Mouse (Mus musculus) layer of hippocampus, adult 8-10 months (tissue): Measurements from ENCODE around the gene Prmt8. TPM values are rescaled to one million over a fixed set of nuclear protein-coding genes. Genes with fewer than 3 reads are reported as not detected.

Experiments
- DNase-seq, 2 experiments: peaks; one replicate each; pipeline ENCODE4 v3.0.0; 2022; ENCODE audit warnings: low spot score in 2 of 2
- total RNA-seq, 4 experiments: library from RNA; stranded (reverse); gene quantifications; 2 replicates each; pipeline ENCODE4 v1.2.4; 2022

Prmt8 gene
- total RNA-seq, 4 experiments from 2014 or later, result 53.6 to 55.1 (median 54.2) TPM

DNA sequence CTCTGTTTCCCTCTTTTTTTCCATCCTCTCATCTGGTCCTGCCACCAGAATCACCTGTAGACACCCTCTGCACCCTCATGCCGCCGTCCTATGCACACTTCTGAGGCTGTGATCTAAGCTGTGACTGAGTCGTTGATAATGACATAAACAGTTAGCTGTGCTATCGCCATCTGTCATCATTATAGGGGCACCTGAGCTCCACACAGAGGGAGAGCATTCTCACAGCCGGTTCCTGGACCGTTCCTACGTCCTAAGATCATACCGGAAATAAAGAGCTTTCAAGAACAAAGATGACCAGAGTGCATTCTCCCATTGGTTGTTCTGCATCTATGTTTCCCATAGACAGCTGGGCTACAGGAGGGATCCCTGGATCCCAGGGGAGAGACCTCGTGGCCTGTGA is 28.6 kb downstream of the Prmt8 start:
- DNase-seq, result no peak

DNA sequence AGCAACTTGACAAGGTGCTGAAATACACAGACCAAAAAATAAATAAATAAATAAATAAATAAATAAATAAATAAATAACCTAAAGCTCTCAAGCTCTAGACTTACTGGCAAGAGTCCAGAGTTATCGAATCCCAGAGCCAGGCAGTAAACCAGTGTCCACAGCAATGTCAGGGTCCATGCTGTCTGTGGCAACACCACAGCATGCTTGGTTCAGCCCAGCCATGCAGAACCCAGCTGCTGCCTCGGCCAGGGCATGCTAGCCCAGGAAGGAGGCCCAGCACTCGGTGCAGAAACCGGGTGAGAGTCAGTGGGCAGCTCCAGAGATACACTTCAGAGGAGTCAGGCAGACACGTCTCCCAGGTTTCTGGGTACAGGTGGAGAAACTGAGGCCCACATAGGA is 29.4 kb downstream of the Prmt8 start:
- no peak for DNase-seq

DNA sequence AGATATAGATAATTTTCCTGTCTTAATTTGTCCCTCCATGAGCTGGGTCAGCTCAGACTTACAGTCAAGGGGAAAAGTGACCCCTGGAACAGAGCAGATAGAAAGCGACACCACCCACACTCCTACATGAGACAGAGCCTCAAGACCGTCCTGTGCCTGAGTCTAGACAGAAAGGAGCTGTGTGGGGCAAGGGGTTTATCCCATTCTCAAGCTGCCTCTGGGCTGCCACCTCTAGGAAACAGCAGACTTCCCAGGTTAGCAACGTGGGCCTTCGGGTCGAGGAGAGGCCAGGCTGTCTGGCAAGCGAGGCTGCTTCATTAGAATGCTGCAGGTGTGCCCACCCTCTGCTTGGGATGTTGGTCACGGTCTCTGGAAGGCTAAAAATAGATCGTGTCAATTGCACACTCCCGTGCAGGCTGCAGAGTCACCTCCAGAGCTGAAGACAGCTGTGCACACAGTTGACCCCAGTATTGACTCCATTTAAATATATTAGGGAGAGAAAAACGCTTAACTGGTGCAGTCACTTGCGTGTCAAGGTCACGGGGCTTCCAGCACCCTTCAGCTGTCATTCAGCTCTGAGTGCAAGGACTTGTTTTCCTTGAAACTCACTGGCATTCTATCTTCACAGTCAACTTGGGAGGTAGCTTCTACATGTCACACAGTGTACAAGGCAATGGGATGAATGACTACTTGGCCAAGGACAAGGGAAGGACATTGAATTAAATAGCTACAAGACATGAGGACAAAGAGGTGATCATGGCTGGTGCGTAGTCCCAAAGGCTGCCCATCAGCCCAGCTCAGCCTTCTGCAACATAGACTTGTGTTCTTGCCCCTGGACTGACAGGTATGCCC is 33.9 kb downstream of the Prmt8 start:
- DNase-seq, result no peak

DNA sequence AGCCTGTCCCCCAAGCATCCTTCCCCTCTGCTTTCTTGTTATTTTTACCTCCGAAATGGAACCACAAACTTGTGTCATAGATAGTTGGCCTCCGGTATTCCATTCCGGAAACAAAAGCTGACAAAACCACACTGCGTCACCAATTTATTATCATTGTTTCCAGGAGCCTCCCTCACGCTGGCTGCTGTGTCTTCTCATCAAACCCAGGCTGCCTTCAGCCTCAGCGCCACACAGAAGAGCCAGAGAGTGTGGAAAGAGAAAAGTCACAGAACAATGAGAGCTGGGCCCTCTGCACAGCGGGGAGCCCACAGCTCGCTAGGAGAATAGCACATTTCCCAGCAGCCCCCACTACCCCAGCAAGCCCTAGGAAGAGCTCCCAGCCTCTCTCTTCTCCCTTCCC is 46.1 kb downstream of the Prmt8 start:
- no peak for DNase-seq

DNA sequence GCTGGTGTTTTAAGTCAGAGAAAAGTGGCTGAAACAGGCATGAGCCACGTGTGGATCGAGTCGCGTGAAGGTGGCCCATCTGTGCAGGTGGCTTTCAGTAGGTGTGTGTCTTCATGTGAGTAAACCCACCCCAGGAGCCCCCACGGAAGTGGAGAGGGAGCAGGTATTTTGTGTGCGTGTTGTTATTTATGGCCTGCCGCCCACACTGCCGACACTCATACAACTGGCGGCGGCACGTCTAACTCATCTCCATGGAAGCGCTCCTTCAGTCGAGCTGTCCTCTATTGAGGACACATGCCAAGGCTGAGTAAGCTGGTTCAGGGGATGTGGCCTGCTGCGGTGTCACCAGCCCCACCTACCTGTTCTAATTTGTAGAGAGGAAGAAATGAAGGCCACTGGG is 49.4 kb downstream of the Prmt8 start:
- peak; percentile 32 to 33 for DNase-seq

DNA sequence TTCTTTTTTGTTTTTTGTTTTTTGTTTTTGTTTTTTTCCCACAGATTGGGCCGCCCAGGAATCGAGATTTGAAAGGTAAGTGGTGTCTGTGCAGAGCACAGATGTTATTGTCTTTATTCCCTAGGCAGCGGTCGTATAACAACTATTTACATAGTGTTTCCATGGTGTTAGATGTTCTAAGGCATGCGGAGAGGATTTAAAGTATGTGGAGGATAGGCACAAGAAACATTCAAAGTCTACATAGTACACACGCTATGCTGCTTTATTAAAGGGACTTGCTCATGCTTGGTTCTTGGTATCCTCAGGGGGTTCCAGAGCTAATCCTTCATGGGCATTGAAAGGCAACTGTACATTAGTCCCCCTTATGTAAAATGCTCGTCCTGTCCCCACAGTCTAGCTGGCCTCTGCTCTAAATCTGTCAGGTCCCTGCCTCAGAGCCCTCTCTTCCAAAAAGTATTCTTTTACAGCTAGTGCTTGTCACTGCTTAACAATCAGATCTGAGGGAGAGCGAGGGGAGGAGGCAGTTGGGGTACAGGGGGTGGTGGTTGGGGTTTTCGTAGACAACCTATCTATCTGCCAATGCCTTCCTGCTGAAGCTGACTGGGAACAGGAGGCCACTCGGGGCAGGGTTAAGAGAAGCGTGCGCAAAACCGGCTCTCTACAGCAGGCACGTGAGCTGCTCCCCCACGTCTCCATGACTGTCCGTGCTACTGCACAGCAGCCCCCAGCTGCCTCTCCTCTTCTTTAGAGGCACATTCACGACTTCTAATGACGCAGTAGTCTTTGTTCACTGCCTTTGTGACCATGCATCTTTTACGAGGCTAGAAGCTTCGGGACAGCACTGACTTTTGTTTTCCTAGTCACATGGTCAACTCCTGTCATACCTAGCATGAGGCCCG is 51.8 kb downstream of the Prmt8 start:
- no peak for DNase-seq

DNA sequence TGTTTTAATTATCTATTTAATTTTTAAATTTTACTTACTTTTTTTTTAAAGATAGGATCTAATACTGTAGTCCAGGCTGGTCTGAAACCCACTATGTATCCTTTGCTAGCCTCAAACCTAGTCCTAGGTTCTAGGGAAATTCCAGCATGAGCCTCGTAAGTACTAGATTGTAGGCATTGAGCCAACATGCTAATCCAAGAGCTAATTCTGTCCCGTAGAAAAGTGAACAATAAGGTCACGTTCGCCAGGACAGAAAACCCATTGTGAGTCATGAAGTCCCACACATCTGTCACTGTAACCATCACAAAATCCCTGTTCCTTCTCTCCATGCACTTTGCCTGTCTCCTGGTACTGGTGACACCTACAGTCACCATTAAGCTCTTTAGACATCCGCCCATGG is 53.8 kb downstream of the Prmt8 start:
- DNase-seq, result no peak

DNA sequence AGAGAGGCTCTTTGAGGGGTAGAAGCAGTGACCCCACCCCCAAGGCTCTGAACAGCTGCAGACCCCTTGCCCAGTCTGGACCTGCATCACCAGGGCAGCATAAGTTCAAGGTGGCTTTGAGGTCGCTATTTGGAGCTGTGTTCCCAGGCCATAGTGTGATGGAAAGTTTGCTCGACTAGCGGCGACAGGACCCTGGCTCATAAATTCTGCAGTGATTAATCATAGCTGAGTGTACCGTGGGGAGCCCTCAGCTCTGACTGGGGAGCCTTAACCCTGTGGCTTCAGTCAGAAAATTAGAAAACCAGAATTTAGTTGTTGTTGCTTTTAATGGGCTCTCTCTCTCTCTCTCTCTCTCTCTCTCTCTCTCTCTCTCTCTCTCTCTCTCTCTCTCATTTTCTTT is 54.4 kb downstream of the Prmt8 start:
- no peak for DNase-seq

DNA sequence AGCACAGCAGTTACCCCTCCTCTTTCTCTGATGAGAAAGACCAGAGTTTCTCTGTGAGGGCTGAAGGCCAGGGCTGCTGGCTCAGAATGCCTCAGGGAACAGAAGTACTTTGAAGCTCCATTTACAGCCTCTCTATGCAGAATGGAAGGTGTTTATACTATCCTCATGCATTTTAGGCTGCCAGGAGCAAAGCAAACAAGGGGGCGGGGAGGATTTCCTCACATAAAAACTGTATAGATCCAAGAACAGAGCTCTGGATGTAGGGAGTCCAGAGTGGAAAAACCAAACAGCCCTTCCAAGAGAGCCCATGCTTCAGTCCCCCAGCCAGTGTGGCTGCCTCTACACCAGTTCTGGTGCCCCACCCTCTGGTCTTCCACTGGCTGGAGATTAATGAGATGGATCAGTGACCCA is 61.0 kb downstream of the Prmt8 start:
- no peak for DNase-seq

DNA sequence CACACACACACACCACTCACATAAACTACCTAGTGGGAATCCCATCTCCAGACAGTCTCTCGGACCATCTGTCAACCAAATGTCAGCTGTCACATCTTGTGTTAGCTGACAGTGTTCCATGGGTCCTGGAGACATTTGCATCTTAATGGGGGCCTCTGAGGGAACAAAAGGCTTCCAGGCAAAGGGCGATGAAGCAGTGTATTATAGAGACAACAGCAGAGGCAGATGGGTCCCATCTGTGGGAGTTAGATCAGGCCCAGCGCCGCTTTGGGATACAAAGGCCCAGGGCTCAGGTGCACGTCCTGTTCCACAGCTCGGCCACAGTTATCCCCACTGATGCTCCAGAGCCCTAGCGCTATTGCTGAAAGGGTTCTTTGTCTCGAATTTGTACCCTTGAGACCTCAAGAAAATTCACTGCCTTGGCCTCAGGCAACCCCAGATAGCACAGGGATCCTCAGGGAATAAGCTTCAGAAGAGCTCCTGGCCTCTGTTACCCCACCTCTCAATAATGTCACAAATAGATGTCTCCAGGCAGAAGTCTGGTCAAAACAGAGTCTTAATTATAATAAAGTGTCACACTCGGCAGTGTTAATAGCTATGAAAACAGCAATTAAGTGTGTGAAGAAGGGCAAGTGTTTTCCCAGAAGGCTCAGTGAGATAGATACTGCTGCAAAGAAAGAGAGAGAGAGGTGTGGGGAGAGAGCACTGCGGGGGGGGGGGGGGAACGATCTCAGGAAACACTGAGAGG is 68.1 kb downstream of the Prmt8 start:
- no peak for DNase-seq

DNA sequence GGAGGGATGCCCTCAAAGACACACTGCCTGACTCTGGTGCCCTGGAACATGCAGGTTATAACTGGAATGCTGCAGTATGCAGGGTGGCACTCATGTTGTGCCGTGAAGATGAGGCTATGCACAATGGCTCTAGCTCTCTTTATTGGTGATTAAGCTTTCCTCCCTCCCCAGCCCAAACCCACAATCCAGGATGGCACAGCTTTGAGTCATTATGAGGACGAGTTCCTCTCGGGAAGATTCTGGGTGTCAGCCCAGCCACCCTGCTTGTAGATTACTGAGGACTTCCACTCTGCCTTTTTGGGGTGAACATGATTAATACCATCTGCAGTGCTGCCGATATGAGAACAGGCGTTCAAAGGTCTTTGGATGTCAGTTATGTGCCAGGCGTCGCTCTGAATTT is 75.6 kb downstream of the Prmt8 start:
- DNase-seq, result peak in 1 of 2 experiments; percentile 19

DNA sequence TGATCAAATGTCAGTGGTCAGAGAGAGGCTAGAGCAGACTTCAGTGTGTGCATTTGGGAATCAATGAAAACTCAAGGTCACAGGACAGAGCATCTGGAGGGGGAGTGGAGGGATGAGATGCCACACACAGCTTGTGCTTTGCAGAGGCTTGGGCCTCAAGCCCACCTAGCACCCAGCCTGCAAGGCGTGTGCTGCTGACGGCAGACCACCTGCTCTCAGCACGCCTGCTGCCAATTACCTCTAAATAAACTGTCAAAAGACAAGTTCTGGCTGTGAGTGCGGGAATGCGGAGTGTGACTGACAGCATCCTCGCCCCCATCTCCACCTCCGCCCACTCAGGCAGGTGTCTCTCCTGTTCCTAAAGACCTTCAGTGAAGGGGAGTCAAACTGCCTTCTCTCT is 77.0 kb downstream of the Prmt8 start:
- DNase-seq, result peak in 1 of 2 experiments; percentile 24

DNA sequence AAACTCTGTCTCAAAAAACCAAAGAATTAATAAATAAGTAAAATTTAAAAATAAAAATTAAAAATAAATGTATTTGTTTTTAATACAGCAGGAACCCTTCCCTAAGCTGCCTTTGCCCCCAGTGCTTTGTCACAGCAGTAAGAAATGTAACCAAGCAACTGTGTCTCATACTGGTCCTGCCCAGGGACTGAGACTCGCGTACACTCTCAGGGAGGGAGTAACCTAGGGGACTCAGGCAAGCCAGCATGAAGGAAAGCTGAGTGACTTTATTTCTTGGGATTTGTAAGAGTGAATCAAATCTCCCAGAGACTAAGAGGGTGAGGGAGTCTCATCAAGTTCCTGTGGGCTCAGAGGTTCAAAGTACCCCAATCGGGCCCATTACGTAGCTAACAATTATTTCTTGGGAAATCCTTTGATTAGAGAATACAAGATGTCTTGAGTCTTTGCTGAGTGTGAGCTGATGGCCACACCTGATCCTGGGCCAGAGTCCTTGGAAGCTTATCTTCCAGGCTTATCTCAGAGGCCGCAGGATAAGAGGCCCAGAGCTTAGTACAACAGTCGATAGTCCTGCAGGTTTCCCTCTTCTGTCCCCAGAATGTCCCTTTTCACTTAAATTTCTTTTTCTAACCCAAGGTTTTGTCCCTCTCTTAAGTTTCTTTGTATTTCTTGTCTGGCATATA is 82.0 kb downstream of the Prmt8 start:
- DNase-seq, result no peak

DNA sequence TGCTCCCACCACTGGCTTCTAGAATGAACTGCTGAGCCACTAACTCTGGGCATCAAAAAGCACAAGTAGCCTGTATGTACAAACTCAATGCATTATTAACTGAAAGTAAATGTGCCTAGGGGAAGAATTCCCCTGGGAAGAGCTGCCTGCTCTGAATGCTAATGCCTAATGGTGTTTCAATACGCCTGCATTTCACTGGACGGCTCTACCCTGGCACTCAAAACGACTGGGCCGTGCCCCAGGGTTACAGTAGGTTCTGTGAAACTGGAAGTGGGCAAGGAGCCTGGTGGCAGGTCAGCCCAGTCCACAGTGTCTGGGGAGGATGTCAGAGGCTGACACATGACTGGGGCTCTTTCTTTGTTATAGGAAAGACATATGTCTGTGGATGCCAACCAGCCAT is 84.3 kb downstream of the Prmt8 start:
- no peak for DNase-seq

DNA sequence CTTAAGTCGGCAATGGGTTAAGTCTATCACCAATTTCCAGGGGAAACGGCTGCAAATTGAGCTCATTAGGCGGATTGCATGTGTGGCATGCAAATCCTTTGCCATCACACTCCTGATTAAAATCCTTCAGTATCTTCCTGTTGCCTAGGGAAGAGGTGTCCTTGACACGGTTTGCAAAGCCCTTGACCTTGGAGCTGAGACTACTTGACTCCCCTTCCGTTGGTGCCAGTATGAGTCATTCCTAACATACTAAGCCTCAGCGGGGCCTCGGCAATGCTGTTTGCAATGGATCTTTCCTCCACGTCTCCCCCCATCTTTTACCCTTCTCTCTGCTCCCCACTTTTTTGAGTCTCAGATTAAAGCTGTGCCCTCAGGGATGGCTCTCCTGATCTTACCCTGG is 85.7 kb downstream of the Prmt8 start:
- no peak for DNase-seq

DNA sequence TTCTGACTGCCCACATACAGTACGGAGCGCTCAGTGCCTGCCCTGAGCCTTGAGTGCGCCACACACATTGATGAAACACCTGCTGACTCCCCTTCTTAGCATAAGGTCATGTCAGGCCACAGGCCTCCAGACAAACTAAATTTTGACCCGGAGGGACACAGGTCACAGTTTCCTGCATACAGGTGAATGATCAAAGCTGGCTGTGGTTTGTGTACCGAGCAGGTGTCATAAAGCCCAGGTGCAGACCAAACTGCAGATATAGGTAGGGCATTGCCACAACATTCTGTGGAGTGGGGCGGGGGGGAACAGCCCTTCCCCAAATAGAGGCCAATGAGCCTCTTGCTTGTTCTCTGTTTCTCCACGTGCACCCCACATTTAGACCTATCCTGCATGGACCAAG is 88.5 kb downstream of the Prmt8 start:
- DNase-seq, result no peak

DNA sequence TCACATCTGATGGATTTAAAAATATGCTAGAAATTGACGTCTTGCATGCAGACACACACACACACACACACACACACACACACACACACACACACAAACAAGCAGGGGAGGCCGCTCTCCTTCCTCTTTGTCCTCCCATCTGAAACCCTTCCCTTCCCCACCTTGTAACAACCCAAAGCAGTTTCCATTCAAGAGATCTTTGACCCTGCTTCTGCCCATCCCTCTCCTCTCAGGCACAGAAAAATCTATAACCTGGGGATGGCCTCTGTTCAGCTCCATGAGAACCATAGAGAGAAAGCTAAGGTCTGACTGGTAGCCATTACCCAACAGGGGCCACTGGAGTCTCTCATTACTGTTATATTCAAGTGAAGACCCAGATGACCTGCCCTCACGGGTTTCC is 90.3 kb downstream of the Prmt8 start:
- no peak for DNase-seq

DNA sequence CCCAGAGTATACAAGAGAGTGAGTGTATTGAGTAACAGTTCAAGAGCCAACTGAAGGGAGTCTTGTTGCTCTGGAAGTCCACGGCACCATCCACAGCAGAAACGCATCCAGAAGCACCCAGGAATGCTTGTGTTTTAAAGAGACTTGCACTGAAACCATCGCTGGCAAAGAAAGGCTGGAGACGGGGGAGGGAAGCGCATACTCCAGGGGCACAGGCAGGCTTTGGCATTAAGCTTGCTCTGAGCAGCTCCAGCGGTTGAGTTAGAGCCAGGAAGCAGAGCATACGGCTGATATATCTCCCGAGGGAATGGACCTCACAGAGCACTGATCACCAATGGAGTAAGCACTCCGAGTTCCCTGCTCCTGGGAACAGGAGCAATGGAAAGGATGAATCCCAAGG is 91.0 kb downstream of the Prmt8 start:
- DNase-seq, result no peak

DNA sequence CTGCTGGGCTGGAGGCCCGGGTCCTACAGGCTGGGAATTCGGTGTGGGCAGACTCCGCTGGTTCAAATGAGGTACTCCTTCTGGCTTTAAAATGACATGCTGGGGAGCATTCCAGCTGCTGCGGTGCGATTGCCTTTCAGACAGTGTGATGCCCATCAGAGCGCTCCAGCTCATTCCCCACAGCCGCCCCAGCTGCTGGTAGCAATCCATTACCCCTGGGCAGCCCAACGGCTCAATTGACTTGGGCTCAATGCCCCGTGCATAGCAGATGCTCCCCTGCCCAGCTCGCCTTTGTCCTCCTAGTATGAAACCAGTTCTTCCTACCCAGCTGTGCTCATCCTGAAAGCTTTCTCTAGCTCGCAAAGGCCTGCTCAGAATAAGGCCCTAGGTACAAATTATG is 92.4 kb downstream of the Prmt8 start:
- DNase-seq, result no peak

DNA sequence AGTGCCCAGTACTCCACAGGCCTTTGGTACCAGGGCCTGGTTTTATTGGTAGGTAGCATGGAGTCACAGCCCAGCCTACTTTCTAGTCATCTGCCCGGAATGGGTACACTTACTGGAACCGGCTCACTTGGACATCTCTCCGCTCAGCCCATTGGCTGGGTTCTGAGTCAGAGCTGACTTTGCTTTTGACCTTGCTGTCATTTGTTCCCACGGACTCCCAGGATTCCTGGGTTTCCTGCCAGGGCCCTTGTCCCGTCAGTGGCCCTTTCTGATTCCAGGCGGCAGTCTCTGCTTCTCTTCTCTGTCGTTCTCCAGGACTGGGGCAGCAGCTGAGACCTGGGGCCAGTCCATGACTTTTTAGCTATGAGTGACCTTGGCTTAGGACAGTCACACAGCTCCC is 97.2 kb downstream of the Prmt8 start:
- no peak for DNase-seq

DNA sequence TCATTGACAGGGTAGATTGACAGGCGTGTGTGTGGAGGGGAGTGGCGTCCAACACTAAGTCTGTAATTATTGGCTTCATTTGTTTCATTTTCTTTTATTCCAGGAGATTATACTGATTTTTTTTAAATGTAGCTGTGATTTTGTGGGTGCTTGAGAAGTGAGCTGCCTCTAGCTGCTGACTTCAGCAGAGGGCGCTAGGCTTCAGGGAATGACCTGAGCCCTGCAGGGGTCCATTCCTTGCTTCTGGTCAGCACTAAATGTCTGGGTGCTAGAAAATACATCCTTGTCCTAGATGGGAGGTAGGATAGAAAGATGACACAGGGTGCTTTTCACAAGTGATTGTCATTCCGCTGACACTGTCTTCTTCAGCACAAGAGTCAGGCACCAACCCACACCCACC is 99.2 kb downstream of the Prmt8 start:
- DNase-seq, result no peak
